Mouse (Mus musculus) midbrain, embryonic 12.5 days (tissue): ENCODE data around the gene Tatdn3. TPM values are rescaled to one million over a fixed set of nuclear protein-coding genes. Genes with fewer than 3 reads are reported as not detected.
A peak's percentile ranks its signal among the peaks of the same experiment; 100 is the strongest.

Source experiments
- ATAC-seq: fragments of 200-750 bp; cut with Nextera tagmentation; 2 replicates; pipeline ENCODE4 v1.8.0; 2017; ENCODE audit warnings: low read depth, moderate TSS enrichment, moderate library complexity; ENCODE audit not compliant: low FRiP score
- H3K27ac ChIP-seq: fragments of 300-500 bp; sonication (generic); replicated peaks from 2 replicates; pipeline ENCODE4 v1.5.1; 2016; ENCODE audit warnings: mild to moderate bottlenecking
- H3K27me3 ChIP-seq: fragments of 300-500 bp; sonication (generic); 2 replicates; pipeline ENCODE4 v1.6.1; 2016; ENCODE audit warnings: mild to moderate bottlenecking
- H3K36me3 ChIP-seq: fragments of 300-500 bp; sonication (generic); 2 replicates; pipeline ENCODE4 v1.6.1; 2016
- H3K4me1 ChIP-seq: fragments of 300-500 bp; sonication (generic); 2 replicates; pipeline ENCODE4 v1.6.1; 2016
- H3K4me2 ChIP-seq: fragments of 300-500 bp; sonication (generic); replicated peaks from 2 replicates; pipeline ENCODE4 v1.6.1; 2016; ENCODE audit warnings: mild to moderate bottlenecking, moderate library complexity
- H3K4me3 ChIP-seq: fragments of 300-500 bp; sonication (generic); 2 replicates; pipeline ENCODE4 v1.5.1; 2016; ENCODE audit warnings: mild to moderate bottlenecking
- H3K9ac ChIP-seq: fragments of 300-500 bp; sonication (generic); replicated peaks from 2 replicates; pipeline ENCODE4 v1.6.1; 2016; ENCODE audit warnings: mild to moderate bottlenecking, moderate library complexity
- H3K9me3 ChIP-seq: fragments of 300-500 bp; sonication (generic); 2 replicates; pipeline ENCODE4 v1.6.1; 2016; ENCODE audit warnings: mild to moderate bottlenecking
- WGBS: fragments of 180-500 bp; shearing (Covaris S2); methylation state at CpG from one replicate; pipeline ENCODE4 v1.1.7; 2016; 5-methylcytosine and 5-hydroxymethylcytosine counted together
- polyA plus RNA-seq: library from polyadenylated mRNA; unstranded; fragments of >200 nt; fragmentation: Nextera tagmentation; extraction: Ambion mirVana; gene quantifications from 2 replicates; pipeline ENCODE4 v1.2.1, GENCODE M21; 2016

Gene Tatdn3
- polyA plus RNA-seq, result 13.9 and 15.8 TPM in 2 replicates

- Histone ChIP-seq H3K4me3 (peak within 1 kb of the TSS; percentile 70), H3K27me3 (no peaks in the 10 kb centered on the region), H3K36me3 (peaks cover 21% of the 10 kb centered on the region), H3K4me1 (peaks cover 17% of the 10 kb centered on the region), H3K4me2 (peak within 1 kb of the TSS; percentile 84), H3K9me3 (no peaks in the 10 kb centered on the region), H3K27ac (0 out of 2 replicates have a peak within 1 kb of the TSS, but pooled peaks have one; percentile 54), H3K9ac (peak within 1 kb of the TSS; percentile 76)
- whole genome bisulfite sequencing, result under 1% methylated on average over 56 of the region's 56 CpGs
- ATAC-seq, result peak; percentile 93
Observed at GRCm38 (mm10) chr1:191062781-191063485, at the start of gene Tatdn3, which contains the start of gene Nsl1. TSS of gene Tatdn3 (minus strand) at chr1:191062932. TSS of gene Nsl1 (plus strand) at chr1:191063012.

GRCm38 (mm10) chr1:191111146-191111545 lies 48.4 kb upstream of the Tatdn3 start:
- Histone ChIP-seq H3K27ac (no peak overlapping the region), H3K36me3 (no peaks in the 10 kb centered on the region), H3K4me3 (no peak overlapping the region), H3K4me1 (no peaks in the 10 kb centered on the region), H3K4me2 (no peak overlapping the region), H3K27me3 (0 out of 2 replicates have a peak, but pooled peaks cover 3% of the 10 kb centered on the region), H3K9me3 (no peaks in the 10 kb centered on the region), H3K9ac (no peak overlapping the region)
- ATAC-seq, result no peak
- 56% methylated on average over 8 of the region's 8 CpGs for WGBS

DNA sequence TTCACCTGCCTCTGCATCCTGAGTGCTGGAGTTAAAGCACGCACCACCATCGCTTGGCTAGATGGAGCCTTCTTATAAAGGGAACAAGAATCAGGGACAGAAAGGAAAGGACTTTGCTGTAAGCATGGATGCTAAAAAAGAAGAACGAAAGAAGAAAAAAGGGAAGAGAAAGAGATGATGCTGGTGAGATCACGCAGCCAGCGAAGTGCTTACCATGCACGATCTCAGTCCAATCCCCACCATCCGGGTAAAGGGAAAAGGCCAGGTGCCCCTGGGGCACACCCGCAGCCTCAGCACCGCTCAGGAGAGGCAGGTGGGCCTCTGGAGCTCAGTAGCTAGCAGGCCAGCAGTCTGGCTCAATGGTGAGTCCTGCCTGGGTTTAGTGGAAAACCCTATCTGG lies 47.2 kb upstream of the Tatdn3 start:
- Histone ChIP-seq H3K4me1 (no peaks in the 10 kb centered on the region), H3K36me3 (no peaks in the 10 kb centered on the region), H3K4me2 (no peak overlapping the region), H3K27ac (no peak overlapping the region), H3K4me3 (no peak overlapping the region), H3K9me3 (no peaks in the 10 kb centered on the region), H3K27me3 (0 out of 2 replicates have a peak, but pooled peaks cover 3% of the 10 kb centered on the region), H3K9ac (no peak overlapping the region)
- no peak for ATAC-seq
- 90% methylated on average over 9 of the region's 9 CpGs for whole genome bisulfite sequencing

GRCm38 (mm10) chr1:191107306-191107705 lies 44.6 kb upstream of the Tatdn3 start:
- no peaks in the 10 kb centered on the region for H3K36me3 ChIP-seq
- 78% methylated on average over 10 of the region's 10 CpGs for WGBS
- ATAC-seq, result no peak

DNA sequence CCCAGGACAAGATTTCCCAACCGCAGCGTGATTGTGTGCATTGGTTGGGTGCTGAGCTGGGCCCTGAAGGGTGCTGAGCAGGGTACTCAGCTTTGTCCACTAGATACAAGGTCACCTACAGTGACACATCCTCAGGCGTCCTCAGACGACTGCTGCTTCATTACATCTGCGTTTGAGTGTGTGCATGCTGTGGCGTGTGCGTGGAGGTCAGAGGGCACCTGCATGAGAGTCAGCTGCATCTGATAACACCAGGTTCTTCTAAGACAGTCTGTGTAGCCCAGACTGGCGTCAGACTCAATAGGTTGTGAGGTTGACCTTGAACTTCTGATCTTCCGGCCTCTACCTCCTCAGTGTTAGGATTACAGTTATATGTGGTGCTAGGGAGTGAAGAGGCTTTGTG lies 42.5 kb upstream of the Tatdn3 start:
- Histone ChIP-seq H3K9me3 (no peaks in the 10 kb centered on the region), H3K9ac (no peak overlapping the region), H3K27me3 (peaks cover 12% of the 10 kb centered on the region), H3K36me3 (no peaks in the 10 kb centered on the region), H3K27ac (no peak overlapping the region), H3K4me3 (no peak overlapping the region), H3K4me1 (no peaks in the 10 kb centered on the region), H3K4me2 (no peak overlapping the region)
- 87% methylated on average over 9 of the region's 9 CpGs for WGBS
- no peak for ATAC-seq

More at GRCm38 (mm10) chr1:191107306-191107705, 44.6 kb upstream of the Tatdn3 start:
- Histone ChIP-seq H3K27ac (no peak overlapping the region), H3K4me1 (no peaks in the 10 kb centered on the region), H3K4me3 (no peak overlapping the region), H3K27me3 (0 out of 2 replicates have a peak, but pooled peaks cover 3% of the 10 kb centered on the region), H3K9me3 (no peaks in the 10 kb centered on the region), H3K9ac (no peak overlapping the region), H3K4me2 (no peak overlapping the region)

DNA sequence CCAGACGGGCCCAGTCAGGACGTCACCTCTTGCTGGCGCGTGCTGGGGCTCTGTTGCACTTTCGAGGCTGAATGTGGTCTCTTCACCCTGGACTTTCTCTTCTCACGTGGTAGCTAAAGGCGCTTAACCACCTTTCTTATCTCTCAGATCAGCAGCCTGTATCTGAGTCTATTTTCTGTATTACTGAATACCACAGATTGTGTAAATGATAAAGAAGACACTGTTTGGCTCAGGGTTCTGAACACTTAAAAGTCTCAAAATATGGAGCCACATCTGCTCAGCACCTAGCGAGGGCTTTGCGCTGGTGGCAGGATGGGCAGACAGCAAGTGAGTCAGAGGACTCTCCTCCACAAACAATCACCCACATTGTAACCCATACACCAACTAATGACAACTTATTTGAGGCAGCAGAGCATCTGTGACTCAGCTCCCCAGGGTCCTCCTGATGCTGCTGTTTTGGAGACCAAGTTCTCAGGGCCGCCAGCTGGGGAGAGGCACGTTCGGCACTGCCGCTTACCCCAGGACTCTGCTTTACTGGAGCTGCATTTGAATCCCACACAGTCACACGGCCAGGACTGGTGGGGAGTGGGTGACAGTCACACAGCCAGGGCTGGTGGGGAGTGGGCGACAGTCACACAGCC lies 40.1 kb upstream of the Tatdn3 start:
- peaks cover 35% of the 10 kb centered on the region for H3K27me3 ChIP-seq
- H3K27ac ChIP-seq, result no peak overlapping the region
- H3K4me1 ChIP-seq, result peaks cover 8% of the 10 kb centered on the region
- no peak overlapping the region for H3K4me2 ChIP-seq
- no peaks in the 10 kb centered on the region for H3K36me3 ChIP-seq
- no peak for ATAC-seq
- no peak overlapping the region for H3K4me3 ChIP-seq
- 82% methylated on average over 15 of the region's 15 CpGs for whole genome bisulfite sequencing
- H3K9me3 ChIP-seq, result no peaks in the 10 kb centered on the region
- H3K9ac ChIP-seq, result no peak overlapping the region

- Histone ChIP-seq H3K9me3 (no peaks in the 10 kb centered on the region), H3K27me3 (peaks cover 49% of the 10 kb centered on the region), H3K4me3 (no peak overlapping the region), H3K36me3 (no peaks in the 10 kb centered on the region), H3K4me1 (peaks cover 12% of the 10 kb centered on the region), H3K9ac (no peak overlapping the region), H3K27ac (no peak overlapping the region), H3K4me2 (no peak overlapping the region)
- ATAC-seq, result no peak
- WGBS, result 76% methylated on average over 5 of the region's 5 CpGs
Observed at GRCm38 (mm10) chr1:191099772-191100291, 37.1 kb upstream of the Tatdn3 start.

GRCm38 (mm10) chr1:191099114-191099513 lies 36.4 kb upstream of the Tatdn3 start:
- peaks cover 49% of the 10 kb centered on the region for H3K27me3 ChIP-seq
- ATAC-seq, result no peak
- no peaks in the 10 kb centered on the region for H3K9me3 ChIP-seq
- H3K4me3 ChIP-seq, result no peak overlapping the region
- no peak overlapping the region for H3K9ac ChIP-seq
- peaks cover 12% of the 10 kb centered on the region for H3K4me1 ChIP-seq
- WGBS, result 44% methylated on average over 5 of the region's 5 CpGs
- H3K27ac ChIP-seq, result no peak overlapping the region
- H3K36me3 ChIP-seq, result no peaks in the 10 kb centered on the region
- H3K4me2 ChIP-seq, result no peak overlapping the region

- Histone ChIP-seq H3K4me3 (peak within 1 kb of the TSS; percentile 54), H3K4me1 (peaks cover 12% of the 10 kb centered on the region), H3K9ac (peak within 1 kb of the TSS; percentile 54), H3K27ac (no peak within 1 kb of the TSS), H3K9me3 (no peaks in the 10 kb centered on the region), H3K36me3 (no peaks in the 10 kb centered on the region), H3K4me2 (peak within 1 kb of the TSS; percentile 91), H3K27me3 (peaks cover 49% of the 10 kb centered on the region)
- ATAC-seq, result peak; percentile 74
- WGBS, result under 1% methylated on average over 86 of the region's 95 CpGs
Observed at GRCm38 (mm10) chr1:191097802-191098747, 35.3 kb upstream of the Tatdn3 start, which contains the start of gene Batf3. TSS of gene Batf3 (plus strand) at chr1:191097847.

DNA sequence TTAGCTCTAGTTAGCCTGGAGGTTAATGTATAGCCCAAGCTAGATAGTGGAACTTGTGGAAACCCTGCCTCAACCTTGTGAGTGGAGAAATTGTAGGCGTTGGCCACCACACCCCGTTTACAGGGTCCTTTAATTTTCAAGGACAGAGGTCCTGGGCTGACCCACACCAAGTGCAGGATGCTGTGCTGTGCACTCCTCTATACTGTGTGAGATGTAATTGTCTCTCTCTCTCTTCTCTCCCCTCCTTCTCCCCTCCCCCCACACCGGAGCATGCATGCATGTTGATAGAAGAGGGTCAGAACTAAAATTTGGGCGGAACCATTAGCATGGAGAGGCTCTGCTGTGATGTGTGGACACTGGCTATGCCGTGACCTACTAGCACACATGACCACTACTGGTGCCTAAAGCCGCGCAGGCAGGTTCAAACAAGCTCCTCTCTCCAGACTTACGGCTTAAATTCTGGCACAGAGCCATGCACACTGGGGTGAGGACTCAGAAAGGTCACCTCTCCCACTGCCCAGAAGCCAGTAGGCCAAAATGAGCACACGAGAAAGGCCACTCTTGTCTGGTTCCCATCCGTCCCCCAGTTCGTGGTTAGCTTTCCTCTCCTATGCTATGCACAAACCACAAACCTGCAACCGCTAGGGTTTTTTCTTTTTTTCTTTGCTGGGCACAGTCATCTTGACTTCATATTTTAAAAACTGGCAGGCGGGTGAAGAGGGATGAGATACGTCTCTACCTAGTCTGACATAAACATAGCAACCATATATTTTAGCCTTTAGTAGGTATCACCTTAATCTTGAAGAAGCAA lies 34.3 kb upstream of the Tatdn3 start:
- 0 out of 2 replicates have a peak, but pooled peaks have one; percentile 45 for ATAC-seq
- Histone ChIP-seq H3K9me3 (no peaks in the 10 kb centered on the region), H3K36me3 (no peaks in the 10 kb centered on the region), H3K9ac (peak overlapping the region; percentile 54; the same call in 1 of the 2 replicates), H3K4me3 (peak overlapping the region; percentile 54), H3K4me2 (peak overlapping the region; percentile 91), H3K4me1 (peaks cover 12% of the 10 kb centered on the region), H3K27me3 (peaks cover 49% of the 10 kb centered on the region), H3K27ac (no peak overlapping the region)
- WGBS, result 55% methylated on average over 14 of the region's 14 CpGs

GRCm38 (mm10) chr1:191095019-191095418 lies 32.3 kb upstream of the Tatdn3 start:
- Histone ChIP-seq H3K4me3 (no peak overlapping the region), H3K27me3 (peaks cover 38% of the 10 kb centered on the region), H3K27ac (no peak overlapping the region), H3K9me3 (no peaks in the 10 kb centered on the region), H3K36me3 (no peaks in the 10 kb centered on the region), H3K9ac (no peak overlapping the region), H3K4me1 (peaks cover 12% of the 10 kb centered on the region), H3K4me2 (no peak overlapping the region)
- ATAC-seq, result no peak
- WGBS, result 77% methylated on average over 9 of the region's 9 CpGs
